Mouse (Mus musculus) cerebellum, adult 2 months (tissue): Measurements from ENCODE around the gene Ltbp3. TPM values are rescaled to one million over a fixed set of nuclear protein-coding genes. Genes with fewer than 3 reads are reported as not detected.
A peak's percentile ranks its signal among the peaks of the same experiment; 100 is the strongest.

Experiments used
- DNase-seq, 2 experiments: peaks; one replicate each; pipeline ENCODE4 v3.0.0; 2021
- H3K27ac ChIP-seq: fragments of 200-500 bp; 2 replicates; pipeline ENCODE4 v1.5.1; 2012; ENCODE audit warnings: low read length, control low read depth, inconsistent platforms; ENCODE audit not compliant: insufficient read depth
- H3K27me3 ChIP-seq: fragments of 200-500 bp; 2 replicates; pipeline ENCODE4 v1.6.1; 2012; ENCODE audit warnings: inconsistent platforms, mild to moderate bottlenecking, low read length, moderate library complexity; ENCODE audit not compliant: control insufficient read depth, insufficient read depth
- H3K4me1 ChIP-seq: fragments of 200-500 bp; 2 replicates; pipeline ENCODE4 v1.6.1; 2011; ENCODE audit warnings: low read length; ENCODE audit not compliant: control insufficient read depth, insufficient read depth
- H3K4me3 ChIP-seq: fragments of 200-500 bp; replicated peaks from 2 replicates; pipeline ENCODE3; 2011; ENCODE audit warnings: mild to moderate bottlenecking, low read depth, low read length, control low read depth; ENCODE audit not compliant: insufficient read depth
- CTCF ChIP-seq: fragments of 200-500 bp; IDR thresholded peaks from 2 replicates; pipeline ENCODE4 v1.5.1; 2011; ENCODE audit warnings: low read depth, mild to moderate bottlenecking, control low read depth, low read length, moderate library complexity, borderline replicate concordance; ENCODE audit not compliant: insufficient read depth
- POLR2A ChIP-seq: fragments of 200-500 bp; IDR thresholded peaks from 2 replicates; pipeline ENCODE4 v1.6.1; 2011; ENCODE audit warnings: low read length, control low read depth, borderline replicate concordance; ENCODE audit not compliant: insufficient read depth
- WGBS: fragments of 180-500 bp; shearing (Covaris S2); methylation state at CpG from one replicate; pipeline ENCODE4 v1.1.7; 2018; 5-methylcytosine and 5-hydroxymethylcytosine counted together
- polyA plus RNA-seq: library from polyadenylated mRNA; depleted of rRNA; stranded (reverse); fragments of >200 nt; gene quantifications from 2 replicates; pipeline ENCODE4 v1.2.3, GENCODE M21; 2012

Gene Ltbp3
- polyA plus RNA-seq, 1 experiment = 165 TPM

- 18% methylated on average over 2 of the region's 2 CpGs for WGBS
- H3K4me3 ChIP-seq = no peak overlapping the region
- H3K27ac ChIP-seq = no peak overlapping the region
- no peaks in the 10 kb centered on the region for H3K27me3 ChIP-seq
- no peak for TF ChIP-seq CTCF
- no peak for TF ChIP-seq POLR2A
- peaks cover 9% of the 10 kb centered on the region for H3K4me1 ChIP-seq
- no peak for DNase-seq
Observed at GRCm38 (mm10) chr19:5713730-5714129, 27.0 kb upstream of the Ltbp3 start.

GRCm38 (mm10) chr19:5715793-5716688 is 24.7 kb upstream of the Ltbp3 start:
- DNase-seq = peak; percentile 43 to 55
- no peak overlapping the region for H3K27ac ChIP-seq
- peak overlapping the region; percentile 37 for H3K4me3 ChIP-seq
- no peaks in the 10 kb centered on the region for H3K27me3 ChIP-seq
- peaks cover 9% of the 10 kb centered on the region for H3K4me1 ChIP-seq
- no peak for TF ChIP-seq POLR2A
- peak; percentile 45; the same call in 1 of the 2 replicates for TF ChIP-seq CTCF
- WGBS = 32% methylated on average over 43 of the region's 43 CpGs

- H3K4me3 ChIP-seq = no peak overlapping the region
- WGBS = 37% methylated on average over 10 of the region's 10 CpGs
- peaks cover 9% of the 10 kb centered on the region for H3K4me1 ChIP-seq
- TF ChIP-seq CTCF = no peak
- TF ChIP-seq POLR2A = no peak
- H3K27me3 ChIP-seq = no peaks in the 10 kb centered on the region
- DNase-seq = no peak
- no peak overlapping the region for H3K27ac ChIP-seq
Observed at GRCm38 (mm10) chr19:5716955-5717354, 23.7 kb upstream of the Ltbp3 start.

- 90% methylated on average over 6 of the region's 6 CpGs for WGBS
- Histone ChIP-seq H3K4me3 (no peak overlapping the region), H3K27me3 (no peaks in the 10 kb centered on the region), H3K27ac (no peak overlapping the region), H3K4me1 (peaks cover 4% of the 10 kb centered on the region; the same call in 1 of the 2 replicates)
- TF ChIP-seq CTCF (no peak), POLR2A (no peak)
- no peak for DNase-seq
Observed at GRCm38 (mm10) chr19:5721233-5721632, 19.5 kb upstream of the Ltbp3 start.

- H3K4me1 ChIP-seq = peaks cover 8% of the 10 kb centered on the region; the same call in 1 of the 2 replicates
- 90% methylated on average over 7 of the region's 7 CpGs for WGBS
- H3K27ac ChIP-seq = no peak overlapping the region
- no peak for TF ChIP-seq CTCF
- no peak for TF ChIP-seq POLR2A
- no peaks in the 10 kb centered on the region for H3K27me3 ChIP-seq
- no peak overlapping the region for H3K4me3 ChIP-seq
- DNase-seq = no peak
Observed at GRCm38 (mm10) chr19:5722848-5723425, 17.8 kb upstream of the Ltbp3 start.

GRCm38 (mm10) chr19:5723934-5724548 is 16.7 kb upstream of the Ltbp3 start:
- DNase-seq = no peak
- Histone ChIP-seq H3K27me3 (no peaks in the 10 kb centered on the region), H3K4me3 (no peak overlapping the region), H3K4me1 (peaks cover 8% of the 10 kb centered on the region; the same call in 1 of the 2 replicates), H3K27ac (no peak overlapping the region)
- 53% methylated on average over 4 of the region's 4 CpGs for WGBS
- TF ChIP-seq CTCF (no peak), POLR2A (no peak)

- no peak for TF ChIP-seq CTCF
- TF ChIP-seq POLR2A = no peak
- Histone ChIP-seq H3K27ac (no peak overlapping the region), H3K4me1 (peaks cover 8% of the 10 kb centered on the region; the same call in 1 of the 2 replicates), H3K27me3 (no peaks in the 10 kb centered on the region), H3K4me3 (no peak overlapping the region)
- WGBS = 66% methylated on average over 7 of the region's 7 CpGs
- DNase-seq = no peak
Observed at GRCm38 (mm10) chr19:5724549-5724941, 16.2 kb upstream of the Ltbp3 start.
